Mouse (Mus musculus) regulatory T cell (primary cell): ENCODE measurements around the gene Cdkl3.

ENCODE experiments used
- in situ Hi-C: fragments of 300-600 bp; cut with MboI, MseI; formaldehyde crosslinking; loops from one replicate; pipeline ENCODE4 v1.15.1; 2025; ENCODE audit warnings: high pct_unique_total_duplicates

Cdkl3 gene

GRCm38 (mm10) chr11:52011011-52011410, 7.0 kb downstream of the Cdkl3 start:
- in situ Hi-C loops: no loop called here

- in situ Hi-C loops: no loop called here
Measured at GRCm38 (mm10) chr11:52011541-52011940, 7.5 kb downstream of the Cdkl3 start.

GRCm38 (mm10) chr11:52018217-52018616, 14.2 kb downstream of the Cdkl3 start:
- in situ Hi-C loops: no loop called here

GRCm38 (mm10) chr11:52032356-52032755, 28.3 kb downstream of the Cdkl3 start:
- in situ Hi-C loops: no loop called here

- in situ Hi-C loops: no loop called here
Measured at GRCm38 (mm10) chr11:52033953-52034352, 29.9 kb downstream of the Cdkl3 start.

- in situ Hi-C loops: no loop called here
Measured at GRCm38 (mm10) chr11:52035905-52036304, 31.9 kb downstream of the Cdkl3 start.

- in situ Hi-C loops: no loop called here
Measured at GRCm38 (mm10) chr11:52037659-52038058, 33.6 kb downstream of the Cdkl3 start.

GRCm38 (mm10) chr11:52043224-52043623, 39.2 kb downstream of the Cdkl3 start:
- in situ Hi-C loops: no loop called here

GRCm38 (mm10) chr11:52044156-52044555, 40.1 kb downstream of the Cdkl3 start:
- in situ Hi-C loops: no loop called here

GRCm38 (mm10) chr11:52046446-52047165, 42.6 kb downstream of the Cdkl3 start:
- in situ Hi-C loops: no loop called here

GRCm38 (mm10) chr11:52053371-52053770, 49.4 kb downstream of the Cdkl3 start:
- in situ Hi-C loops: no loop called here

- in situ Hi-C loops: no loop called here
Measured at GRCm38 (mm10) chr11:52054728-52055127, 50.7 kb downstream of the Cdkl3 start.

GRCm38 (mm10) chr11:52056198-52056597, 52.2 kb downstream of the Cdkl3 start:
- in situ Hi-C loops: no loop called here

- in situ Hi-C loops: no loop called here
Measured at GRCm38 (mm10) chr11:52059001-52059400, 55.0 kb downstream of the Cdkl3 start.

- in situ Hi-C loops: no loop called here
Measured at GRCm38 (mm10) chr11:52060315-52060714, 56.3 kb downstream of the Cdkl3 start.

- in situ Hi-C loops: no loop called here
Measured at GRCm38 (mm10) chr11:52062406-52062805, 58.4 kb downstream of the Cdkl3 start.

GRCm38 (mm10) chr11:52064398-52064797, 60.4 kb downstream of the Cdkl3 start:
- in situ Hi-C loops: no loop called here

GRCm38 (mm10) chr11:52065841-52066240, 61.8 kb downstream of the Cdkl3 start:
- in situ Hi-C loops: no loop called here

- in situ Hi-C loops: no loop called here
Measured at GRCm38 (mm10) chr11:52071768-52072167, 67.7 kb downstream of the Cdkl3 start.

- in situ Hi-C loops: no loop called here
Measured at GRCm38 (mm10) chr11:52073528-52074170, 69.6 kb downstream of the Cdkl3 start.

- in situ Hi-C loops: no loop called here
Measured at GRCm38 (mm10) chr11:52074626-52075470, 70.8 kb downstream of the Cdkl3 start.
